Mouse (Mus musculus): Measurements from ENCODE around the gene Copz1.

- TF ChIP-seq CTCF (IDR thresholded peaks at IDR 0.05; ENCODE audit: low read depth, low read length), result peak; percentile 69
- TF ChIP-seq POLR2A (IDR thresholded peaks at IDR 0.05; ENCODE audit: extremely low read depth, insufficient read depth, low read length), result no peak
These were observed 34.6 kb downstream of the Copz1 start for GRCm38 (mm10) chr15:103307125-103307524.

Measured in liver, adult 2 months (tissue).